In the genomic region with DNA sequence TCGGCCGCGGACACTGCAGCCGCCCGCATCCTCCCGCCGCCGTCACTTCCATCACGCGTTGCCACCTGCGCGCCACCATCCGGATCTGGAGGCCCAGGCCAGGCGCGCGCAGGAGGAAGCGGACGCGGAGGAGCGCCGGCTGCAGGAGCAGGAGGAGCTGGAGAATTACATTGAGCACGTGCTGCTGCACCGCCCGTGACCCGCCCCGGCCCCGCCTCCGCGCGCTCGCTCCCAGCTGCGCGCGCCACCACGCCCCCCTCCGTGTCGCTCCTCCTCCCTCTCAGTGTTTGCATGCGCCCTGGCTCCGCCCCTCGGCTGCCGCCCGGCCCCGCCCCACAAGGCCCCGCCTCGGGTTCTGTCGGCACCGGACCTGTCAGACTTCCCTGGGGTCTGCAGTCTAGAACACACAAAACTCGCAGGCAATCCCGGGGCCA, we compare ENCODE assay signal across 8 mouse cellular contexts. TPM values are rescaled to one million over a fixed set of nuclear protein-coding genes. Genes with fewer than 3 reads are reported as not detected.
DNase-seq lines count a peak whose midpoint lies in the region.

No protein-coding gene starts in this region.

- peak overlapping the region; percentile 46; the same call in 1 of the 2 replicates for H3K27ac ChIP-seq in hindbrain, embryonic 10.5 days

- H3K4me1 ChIP-seq in hindbrain, embryonic 10.5 days (replicated peaks): peaks cover 50% of the 10 kb centered on the region

- under 1% methylated on average over 46 of the region's 49 CpGs for WGBS in hindbrain, embryonic 10.5 days

- peak; percentile 97 for DNase-seq in MN1 (ENCODE audit: low spot score)
- peak; percentile 72 for DNase-seq in cerebellum, adult 8-10 months
- DNase-seq in forelimb bud, embryonic 11.5 days (ENCODE audit: low read depth, low spot score): peak; percentile 87
- DNase-seq in hindbrain, embryonic 10.5 days (ENCODE audit: low spot score): peak; percentile 92
- DNase-seq in layer of hippocampus, postnatal 10 days (ENCODE audit: low spot score in 2 of 2): peak; percentile 76 to 86
- peak; percentile 93 for DNase-seq in lung, postnatal 14 days
- DNase-seq in retina, adult 2 months (ENCODE audit: low read depth, low spot score): peak; percentile 61
- peak; percentile 90 for DNase-seq in thymus, postnatal 25 days

- peaks cover 28% of the 10 kb centered on the region for H3K36me3 ChIP-seq in hindbrain, embryonic 10.5 days

- H3K27me3 ChIP-seq in hindbrain, embryonic 10.5 days (ENCODE audit: insufficient read depth, poor library complexity, severe bottlenecking): peaks cover 75% of the 10 kb centered on the region

- H3K9me3 ChIP-seq in hindbrain, embryonic 10.5 days: no peaks in the 10 kb centered on the region

- H3K4me3 ChIP-seq in hindbrain, embryonic 10.5 days: peak overlapping the region; percentile 57

RNA-seq across cellular contexts. Expression of a gene that starts 6.5 kb away (rescaled TPM):
- polyA plus RNA-seq in hindbrain, embryonic 10.5 days (2016; fragmentation: Nextera tagmentation; extraction: Ambion mirVana): 0.82 and 0.94 TPM in 2 replicates
- total RNA-seq in layer of hippocampus, postnatal 10 days (2021): 100 to 1,000 TPM; 253 to 268 TPM

RNA-seq across cellular contexts. Expression of a gene that starts 13.3 kb away (rescaled TPM):
- 200 and 232 TPM in 2 replicates for polyA plus RNA-seq in hindbrain, embryonic 10.5 days (2016; fragmentation: Nextera tagmentation; extraction: Ambion mirVana)
- 100 to 1,000 TPM; 187 to 196 TPM for total RNA-seq in layer of hippocampus, postnatal 10 days (2021)

RNA-seq across cellular contexts. Expression of a gene that starts 39.4 kb away (rescaled TPM):
- polyA plus RNA-seq in hindbrain, embryonic 10.5 days (2016; fragmentation: Nextera tagmentation; extraction: Ambion mirVana): not detected in 2 replicates
- under 1 TPM; 0.80 to 0.96 TPM for total RNA-seq in layer of hippocampus, postnatal 10 days (2021)

RNA-seq across cellular contexts. Expression of a gene that starts 44.8 kb away (rescaled TPM):
- 108 and 113 TPM in 2 replicates for polyA plus RNA-seq in hindbrain, embryonic 10.5 days (2016; fragmentation: Nextera tagmentation; extraction: Ambion mirVana)
- 10 to 100 TPM; 78.6 to 84.6 TPM for total RNA-seq in layer of hippocampus, postnatal 10 days (2021)

RNA-seq across cellular contexts. Expression of a gene that starts 45.8 kb away (rescaled TPM):
- 40.6 and 43.3 TPM in 2 replicates for polyA plus RNA-seq in hindbrain, embryonic 10.5 days (2016; fragmentation: Nextera tagmentation; extraction: Ambion mirVana)
- total RNA-seq in layer of hippocampus, postnatal 10 days (2021): 10 to 100 TPM; 38.5 to 44.0 TPM

Comparison
In these comparisons a context has a peak if more than half of its experiments do, and no peak if none do; other contexts are left out.
1. Peak in every context shown above with its lines: DNase-seq, H3K4me3 ChIP-seq and H3K27ac ChIP-seq.